Mouse (Mus musculus): ENCODE measurements at regions not wholly inside any gene's neighbourhood (a gene's known extent, or its start where the extent isn't known, plus 50 kb on each side); places are given as distances from the start of the nearest gene placed in this dataset.

GRCm38 (mm10) chr4:114721386-114721785 is 100.1 kb upstream of the Gm12830 start:
- H3K36me3 ChIP-seq (ENCODE audit: control insufficient read depth, insufficient read depth), result no peaks in the 10 kb centered on the region
- H3K27me3 ChIP-seq (ENCODE audit: control insufficient read depth, insufficient read depth, insufficient read length), result no peaks in the 10 kb centered on the region
- no peak for TF ChIP-seq CTCF (IDR thresholded peaks at IDR 0.05; ENCODE audit: control insufficient read depth, insufficient read depth, insufficient read length)
- TF ChIP-seq USF1 (IDR thresholded peaks at IDR 0.05; ENCODE audit: low read depth), result no peak
- no peak for TF ChIP-seq MAX (IDR thresholded peaks at IDR 0.05)
- TF ChIP-seq CEBPB (IDR thresholded peaks at IDR 0.05; ENCODE audit: low read depth), result no peak
- no peak for TF ChIP-seq MYOD1 (IDR thresholded peaks at IDR 0.05; ENCODE audit: control insufficient read depth, insufficient read length, low read depth)
- TF ChIP-seq FOSL1 (IDR thresholded peaks at IDR 0.05; ENCODE audit: insufficient read depth, low read length, poor library complexity, severe bottlenecking), result no peak
- TF ChIP-seq MYOG (IDR thresholded peaks at IDR 0.05; ENCODE audit: control insufficient read depth, extremely low read depth, insufficient read length), result no peak
- no peak overlapping the region for H3ac ChIP-seq (ENCODE audit: control insufficient read depth, insufficient read length, low read depth)
- no peaks in the 10 kb centered on the region for H3K79me3 ChIP-seq (ENCODE audit: low read depth)
- no peak overlapping the region for H3K4me3 ChIP-seq (ENCODE audit: insufficient read depth, poor library complexity, severe bottlenecking)
- H3K79me2 ChIP-seq (ENCODE audit: control insufficient read depth, insufficient read depth), result no peaks in the 10 kb centered on the region

GRCm38 (mm10) chr4:114728235-114729000 is 93.1 kb upstream of the Gm12830 start:
- TF ChIP-seq FOSL1 (IDR thresholded peaks at IDR 0.05; ENCODE audit: insufficient read depth, low read length, poor library complexity, severe bottlenecking) (no peak), MYOD1 (IDR thresholded peaks at IDR 0.05; ENCODE audit: control insufficient read depth, insufficient read length, low read depth) (no peak), MYOG (IDR thresholded peaks at IDR 0.05; ENCODE audit: control insufficient read depth, extremely low read depth, insufficient read length) (no peak), USF1 (IDR thresholded peaks at IDR 0.05; ENCODE audit: low read depth) (no peak), CTCF (IDR thresholded peaks at IDR 0.05; ENCODE audit: control insufficient read depth, insufficient read depth, insufficient read length) (no peak), CEBPB (IDR thresholded peaks at IDR 0.05; ENCODE audit: low read depth) (no peak), MAX (IDR thresholded peaks at IDR 0.05) (no peak)
- no peak overlapping the region for H3ac ChIP-seq (ENCODE audit: control insufficient read depth, insufficient read length, low read depth)
- H3K4me3 ChIP-seq (ENCODE audit: insufficient read depth, poor library complexity, severe bottlenecking), result no peak overlapping the region
- H3K36me3 ChIP-seq (ENCODE audit: control insufficient read depth, insufficient read depth), result no peaks in the 10 kb centered on the region
- no peaks in the 10 kb centered on the region for H3K27me3 ChIP-seq (ENCODE audit: control insufficient read depth, insufficient read depth, insufficient read length)
- no peaks in the 10 kb centered on the region for H3K79me3 ChIP-seq (ENCODE audit: low read depth)
- H3K79me2 ChIP-seq (ENCODE audit: control insufficient read depth, insufficient read depth), result no peaks in the 10 kb centered on the region

- Histone ChIP-seq H3K79me2 (ENCODE audit: control insufficient read depth, insufficient read depth) (no peaks in the 10 kb centered on the region), H3K36me3 (ENCODE audit: control insufficient read depth, insufficient read depth) (no peaks in the 10 kb centered on the region), H3K27me3 (ENCODE audit: control insufficient read depth, insufficient read depth, insufficient read length) (no peaks in the 10 kb centered on the region), H3ac (ENCODE audit: control insufficient read depth, insufficient read length, low read depth) (no peak overlapping the region), H3K4me3 (ENCODE audit: insufficient read depth, poor library complexity, severe bottlenecking) (no peak overlapping the region), H3K79me3 (ENCODE audit: low read depth) (no peaks in the 10 kb centered on the region)
- TF ChIP-seq MYOG (IDR thresholded peaks at IDR 0.05; ENCODE audit: control insufficient read depth, extremely low read depth, insufficient read length), result no peak
- TF ChIP-seq USF1 (IDR thresholded peaks at IDR 0.05; ENCODE audit: low read depth), result no peak
- no peak for TF ChIP-seq MAX (IDR thresholded peaks at IDR 0.05)
- TF ChIP-seq FOSL1 (IDR thresholded peaks at IDR 0.05; ENCODE audit: insufficient read depth, low read length, poor library complexity, severe bottlenecking), result no peak
- no peak for TF ChIP-seq CTCF (IDR thresholded peaks at IDR 0.05; ENCODE audit: control insufficient read depth, insufficient read depth, insufficient read length)
- TF ChIP-seq MYOD1 (IDR thresholded peaks at IDR 0.05; ENCODE audit: control insufficient read depth, insufficient read length, low read depth), result no peak
- no peak for TF ChIP-seq CEBPB (IDR thresholded peaks at IDR 0.05; ENCODE audit: low read depth)
Measured at GRCm38 (mm10) chr4:114733256-114734004, 88.1 kb upstream of the Gm12830 start.

GRCm38 (mm10) chr4:114738903-114739667 is 82.4 kb upstream of the Gm12830 start:
- Histone ChIP-seq H3ac (ENCODE audit: control insufficient read depth, insufficient read length, low read depth) (no peak overlapping the region), H3K79me2 (ENCODE audit: control insufficient read depth, insufficient read depth) (no peaks in the 10 kb centered on the region), H3K4me3 (ENCODE audit: insufficient read depth, poor library complexity, severe bottlenecking) (no peak overlapping the region), H3K36me3 (ENCODE audit: control insufficient read depth, insufficient read depth) (no peaks in the 10 kb centered on the region), H3K79me3 (ENCODE audit: low read depth) (no peaks in the 10 kb centered on the region), H3K27me3 (ENCODE audit: control insufficient read depth, insufficient read depth, insufficient read length) (no peaks in the 10 kb centered on the region)
- TF ChIP-seq MAX (IDR thresholded peaks at IDR 0.05), result no peak
- no peak for TF ChIP-seq CTCF (IDR thresholded peaks at IDR 0.05; ENCODE audit: control insufficient read depth, insufficient read depth, insufficient read length)
- TF ChIP-seq MYOG (IDR thresholded peaks at IDR 0.05; ENCODE audit: control insufficient read depth, extremely low read depth, insufficient read length), result no peak
- no peak for TF ChIP-seq MYOD1 (IDR thresholded peaks at IDR 0.05; ENCODE audit: control insufficient read depth, insufficient read length, low read depth)
- no peak for TF ChIP-seq FOSL1 (IDR thresholded peaks at IDR 0.05; ENCODE audit: insufficient read depth, low read length, poor library complexity, severe bottlenecking)

GRCm38 (mm10) chr4:114748131-114748530 is 73.4 kb upstream of the Gm12830 start:
- Histone ChIP-seq H3K79me2 (ENCODE audit: control insufficient read depth, insufficient read depth) (no peaks in the 10 kb centered on the region), H3K4me3 (ENCODE audit: insufficient read depth, poor library complexity, severe bottlenecking) (no peak overlapping the region), H3K27me3 (ENCODE audit: control insufficient read depth, insufficient read depth, insufficient read length) (no peaks in the 10 kb centered on the region), H3K79me3 (ENCODE audit: low read depth) (no peaks in the 10 kb centered on the region), H3ac (ENCODE audit: control insufficient read depth, insufficient read length, low read depth) (no peak overlapping the region), H3K36me3 (ENCODE audit: control insufficient read depth, insufficient read depth) (no peaks in the 10 kb centered on the region)
- TF ChIP-seq MAX (IDR thresholded peaks at IDR 0.05) (no peak), FOSL1 (IDR thresholded peaks at IDR 0.05; ENCODE audit: insufficient read depth, low read length, poor library complexity, severe bottlenecking) (no peak), MYOG (IDR thresholded peaks at IDR 0.05; ENCODE audit: control insufficient read depth, extremely low read depth, insufficient read length) (no peak), CEBPB (IDR thresholded peaks at IDR 0.05; ENCODE audit: low read depth) (no peak), CTCF (IDR thresholded peaks at IDR 0.05; ENCODE audit: control insufficient read depth, insufficient read depth, insufficient read length) (no peak), MYOD1 (IDR thresholded peaks at IDR 0.05; ENCODE audit: control insufficient read depth, insufficient read length, low read depth) (no peak), USF1 (IDR thresholded peaks at IDR 0.05; ENCODE audit: low read depth) (no peak)

Data from C2C12 (cell line).